Mouse (Mus musculus) liver, adult (tissue): ENCODE results near the gene Sprtn.

ENCODE experiments used
- GATA4 ChIP-seq: IDR thresholded peaks from 2 replicates; pipeline ENCODE4 v1.6.1; 2014; ENCODE audit warnings: mild to moderate bottlenecking, low read length; ENCODE audit not compliant: insufficient replicate concordance

Gene Sprtn

DNA sequence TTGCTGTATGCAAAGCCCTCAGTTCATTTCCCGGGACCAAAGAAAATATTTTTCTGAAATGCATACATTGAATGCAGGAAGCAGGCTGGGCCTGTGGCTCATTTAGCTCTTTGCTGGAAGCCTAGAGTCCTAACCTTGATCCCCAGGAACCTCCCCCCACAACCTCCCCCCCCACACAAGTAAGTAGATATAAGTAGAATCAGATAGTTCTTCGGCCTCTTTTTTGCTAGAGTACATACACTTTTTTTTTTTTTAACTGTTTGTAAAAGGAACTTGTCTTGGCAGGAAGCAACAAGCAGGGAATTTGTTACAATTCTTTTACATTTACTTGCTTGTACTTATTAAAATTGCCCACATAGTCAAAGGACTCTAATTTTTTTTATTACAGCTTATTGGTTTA is 53.2 kb downstream of the Sprtn start:
- no peak for TF ChIP-seq GATA4

DNA sequence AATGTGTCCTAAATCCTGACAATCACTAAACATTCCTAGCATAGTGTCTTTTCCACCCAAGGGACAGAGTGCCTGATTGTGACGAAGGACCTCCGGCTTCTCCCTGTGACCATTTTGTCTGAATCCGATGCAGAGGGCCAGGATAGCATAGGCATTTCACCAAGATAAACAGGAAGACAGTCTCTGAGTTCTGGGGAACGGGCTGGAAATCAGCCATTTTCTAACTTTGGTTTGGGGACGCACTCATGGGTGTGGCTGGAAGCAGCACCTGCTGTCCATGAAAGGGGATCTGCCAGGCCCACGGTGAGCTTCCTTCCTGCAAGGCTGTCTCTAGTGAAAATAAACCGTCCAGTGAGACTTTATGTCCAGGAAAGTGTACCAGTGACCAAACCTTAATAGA is 55.5 kb downstream of the Sprtn start:
- TF ChIP-seq GATA4, result no peak

DNA sequence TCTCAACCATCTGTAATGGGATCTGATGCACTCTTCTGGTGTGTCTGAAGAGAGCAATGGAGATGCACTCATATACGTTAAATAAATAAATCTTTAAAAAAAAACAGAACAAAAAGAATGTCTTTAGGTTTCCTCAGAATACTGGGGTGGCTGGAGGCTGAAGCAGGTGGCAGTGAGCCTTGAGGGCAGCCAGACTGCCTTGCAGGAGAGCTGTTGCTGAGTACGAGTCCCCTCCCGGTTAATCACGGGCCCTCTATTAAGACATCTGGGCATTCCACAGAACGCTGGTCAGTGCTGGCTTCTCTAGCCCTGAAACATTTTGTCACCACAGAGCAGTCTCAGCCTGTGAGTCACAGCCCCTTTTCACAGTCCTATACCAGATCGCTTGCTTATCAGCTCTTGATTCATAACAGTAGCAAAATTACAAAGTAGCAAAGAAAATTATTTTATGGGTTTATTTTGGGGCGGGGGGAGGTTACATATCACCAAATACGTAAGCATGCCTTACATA is 56.9 kb downstream of the Sprtn start:
- no peak for TF ChIP-seq GATA4
